Mouse (Mus musculus) megakaryocyte, adult 5-6 weeks (primary cell): ENCODE measurements around the gene Gm21970. TPM values are rescaled to one million over a fixed set of nuclear protein-coding genes. Genes with fewer than 3 reads are reported as not detected.

Experiments used
- ATAC-seq: 2 replicates; pipeline ENCODE4 v1.8.0; 2016; ENCODE audit warnings: mild to moderate bottlenecking, inconsistent platforms; ENCODE audit not compliant: poor library complexity, severe bottlenecking
- total RNA-seq, 2 experiments: library from RNA; stranded (forward) in 1 of 2; stranded (reverse) in 1 of 2; fragments of 153-499, 151-499 nt in 1 of 2; fragments of 221-1000, 200-1000 nt in 1 of 2; gene quantifications; 2 replicates each; pipeline versions ENCODE4 v1.2.3 to v1.2.4; 2015 to 2017

Gene Gm21970
- total RNA-seq, 2 experiments from 2014 or later, result 0.29 TPM; not detected in 1

DNA sequence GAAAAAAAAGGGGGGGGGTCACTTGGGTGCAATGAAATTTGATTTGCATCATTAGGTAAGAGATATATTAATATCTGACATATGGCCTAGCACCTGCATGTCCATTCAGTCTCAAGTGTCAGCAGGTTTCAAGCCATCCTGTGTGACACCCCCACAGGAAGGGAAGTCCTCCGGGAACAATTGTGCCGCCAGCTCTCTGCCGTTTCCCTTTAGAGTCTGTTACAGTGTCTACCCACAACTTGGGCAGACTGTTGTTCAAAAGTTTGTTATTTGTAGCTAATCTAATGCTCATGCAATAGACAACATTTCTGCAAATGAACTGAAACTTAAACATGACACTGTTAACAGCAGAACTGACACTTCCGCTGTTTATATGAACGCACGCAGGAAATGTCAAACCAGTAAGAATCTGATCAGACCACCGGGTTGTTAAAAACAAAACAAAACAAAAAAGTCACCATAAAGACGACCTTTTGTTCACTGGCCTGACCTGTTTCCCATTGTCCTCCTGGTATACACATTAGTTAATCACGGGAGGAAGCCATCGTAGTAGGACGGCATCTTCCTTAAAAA lies 69.6 kb downstream of the Gm21970 start:
- ATAC-seq, result peak; percentile 8; the same call in 1 of the 2 replicates

DNA sequence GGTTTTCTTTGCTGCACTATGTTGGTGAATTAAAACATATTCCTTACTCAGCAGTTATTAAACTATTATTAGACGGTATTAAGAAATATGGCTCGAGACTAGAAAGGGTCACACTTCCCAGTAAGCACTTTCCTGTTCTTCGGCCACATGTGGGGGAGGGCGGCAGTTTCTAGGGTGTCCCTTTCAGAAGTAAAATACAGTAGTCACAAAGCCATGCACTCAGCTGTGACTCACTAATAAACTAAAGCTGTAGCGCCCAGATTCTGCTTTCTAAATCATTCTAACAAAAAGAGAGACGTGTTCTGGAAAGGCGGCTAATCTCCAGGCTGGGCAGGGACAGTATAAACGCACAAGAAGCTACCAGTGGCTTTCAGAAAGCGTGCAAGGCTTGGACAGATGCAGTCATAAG lies 70.3 kb downstream of the Gm21970 start:
- peak; percentile 4; the same call in 1 of the 2 replicates for ATAC-seq

DNA sequence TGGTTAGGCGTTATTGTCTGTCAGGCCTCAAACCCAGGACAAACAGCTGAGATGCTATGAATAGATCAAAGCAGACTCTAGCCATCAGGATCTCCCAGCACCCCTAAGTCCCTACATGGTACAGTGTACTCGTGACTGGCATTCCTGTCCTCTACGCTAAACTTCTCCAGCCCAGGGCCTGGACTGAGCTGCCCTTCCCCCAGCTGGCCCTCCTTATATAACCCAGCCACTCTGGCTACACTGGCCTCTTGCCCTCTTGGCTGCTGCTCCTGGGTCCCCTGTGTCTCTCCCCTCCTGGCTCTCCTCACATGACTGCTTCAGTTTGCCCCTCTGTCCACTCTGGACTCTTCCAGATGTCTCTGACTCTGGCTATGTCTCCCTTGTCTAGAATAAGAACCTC lies 71.1 kb downstream of the Gm21970 start:
- ATAC-seq, result no peak

DNA sequence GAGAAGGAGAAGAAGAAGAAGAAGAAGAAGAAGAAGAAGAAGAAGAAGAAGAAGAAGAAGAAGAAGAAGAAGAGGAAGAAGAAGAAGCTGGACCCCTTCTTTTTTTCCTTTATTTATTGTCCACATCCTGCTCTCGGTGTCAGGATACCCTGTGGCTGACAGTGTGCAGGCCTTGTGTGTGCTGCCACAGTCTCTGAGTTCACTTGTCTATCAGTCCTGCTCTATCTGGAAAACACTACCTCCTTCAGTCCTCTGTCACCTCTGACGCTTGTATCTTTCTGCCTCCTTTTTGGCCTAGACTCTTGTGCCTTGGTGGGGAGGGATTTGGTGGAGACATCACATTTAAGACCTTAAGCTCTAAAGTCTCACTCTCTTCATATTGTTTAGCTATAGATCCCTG lies 71.9 kb downstream of the Gm21970 start:
- no peak for ATAC-seq

DNA sequence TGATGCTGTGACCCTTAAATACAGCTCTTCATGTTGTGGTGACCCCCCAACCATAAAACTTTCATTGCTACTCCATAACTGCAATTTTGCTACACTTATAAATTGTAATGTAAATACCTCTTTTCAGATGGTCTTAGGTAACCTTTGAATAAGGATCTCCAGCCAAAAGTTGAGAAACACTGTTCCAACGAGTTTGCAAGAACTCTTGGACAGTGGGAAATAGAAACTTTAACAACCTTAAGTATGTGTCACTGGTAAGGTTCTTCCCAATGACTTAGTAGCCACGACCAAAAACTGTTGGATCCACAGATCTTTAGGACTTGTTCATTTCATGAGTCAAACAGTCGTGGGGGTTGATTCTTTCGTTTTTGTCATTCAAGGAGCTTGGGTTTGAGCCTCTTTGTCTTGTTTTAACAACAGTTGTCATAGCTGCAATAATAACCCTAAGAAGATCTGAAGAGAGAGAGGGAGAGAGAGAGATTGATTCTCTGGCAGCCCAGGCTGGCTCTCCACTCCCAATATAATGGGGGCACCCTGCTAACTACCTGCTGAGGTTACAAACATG lies 72.4 kb downstream of the Gm21970 start:
- no peak for ATAC-seq

DNA sequence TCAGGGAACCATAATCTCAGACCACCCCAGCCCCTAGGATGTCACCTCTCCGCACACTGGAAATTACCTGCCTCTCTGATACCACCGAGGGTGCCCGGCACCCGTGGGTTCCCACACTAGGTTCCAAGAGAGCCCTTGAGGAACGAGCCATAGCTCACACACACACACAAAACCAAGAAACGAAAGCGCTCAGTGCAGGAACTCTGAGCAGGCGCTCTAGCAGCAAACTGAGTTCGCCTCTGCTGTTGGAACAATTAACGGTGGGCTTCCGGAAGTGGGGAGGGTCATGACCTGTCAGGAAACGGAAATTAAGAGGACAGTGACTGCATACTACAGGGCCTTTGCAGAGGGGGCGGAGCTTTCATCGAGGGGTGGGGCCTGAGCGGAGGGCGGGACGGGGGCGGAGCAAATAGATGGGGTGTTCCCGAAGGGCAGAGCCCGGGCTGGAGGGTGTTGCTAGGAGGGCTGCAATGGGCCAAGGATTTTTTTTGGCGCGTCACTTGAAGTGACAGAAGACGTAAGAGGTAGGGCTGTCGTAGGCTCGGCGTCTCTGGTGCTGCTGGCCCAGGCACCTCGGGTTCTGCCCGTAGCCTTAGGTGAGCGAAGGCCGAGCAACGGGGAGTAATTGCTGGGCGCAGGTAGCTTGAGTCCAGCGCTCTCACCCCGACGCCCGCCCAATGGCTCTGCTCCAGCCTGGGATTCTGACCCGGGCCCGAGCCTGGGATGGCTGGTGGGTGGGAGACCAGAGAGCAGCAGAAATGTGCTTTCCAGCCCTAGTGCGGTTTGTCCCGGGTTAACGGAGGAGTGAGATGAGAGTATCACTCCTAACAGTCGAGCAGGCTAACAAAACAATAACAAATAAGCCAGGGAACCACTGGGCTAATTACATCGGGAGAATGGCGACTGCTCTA lies 73.3 kb downstream of the Gm21970 start:
- ATAC-seq, result peak; percentile 77

DNA sequence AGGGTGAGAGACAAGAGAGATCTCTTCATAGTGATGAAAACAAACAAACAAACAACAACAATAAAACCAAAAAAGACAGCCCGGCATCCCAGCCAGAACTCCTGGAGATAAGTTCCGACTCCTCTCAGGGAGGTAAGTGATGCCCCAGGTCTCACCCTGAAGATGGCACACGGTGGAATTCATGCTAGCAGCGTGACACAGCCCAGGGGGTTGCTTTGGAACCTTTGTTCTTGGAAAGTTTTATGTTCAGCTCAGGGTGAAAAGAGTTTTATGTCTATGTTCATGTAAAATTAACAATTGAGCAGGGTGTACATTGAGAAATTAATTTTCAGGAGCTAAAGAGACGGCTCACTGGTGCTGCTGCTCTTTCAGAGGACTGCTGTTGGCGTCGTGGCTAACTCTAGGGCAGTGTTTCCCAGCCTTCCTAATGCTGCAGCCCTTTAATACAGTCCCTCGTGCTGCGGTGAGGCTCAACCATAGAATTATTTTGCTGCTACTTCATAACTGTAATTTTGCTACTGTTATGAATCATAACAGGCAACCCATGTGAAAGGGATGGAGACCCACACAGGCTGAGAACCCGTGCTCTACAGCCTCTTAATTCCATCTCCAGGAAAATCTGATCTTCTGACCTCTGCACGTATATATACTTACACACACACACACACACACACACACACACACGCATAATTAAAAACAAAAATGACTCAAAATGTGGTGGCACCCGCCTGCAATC lies 74.2 kb downstream of the Gm21970 start:
- ATAC-seq, result no peak

DNA sequence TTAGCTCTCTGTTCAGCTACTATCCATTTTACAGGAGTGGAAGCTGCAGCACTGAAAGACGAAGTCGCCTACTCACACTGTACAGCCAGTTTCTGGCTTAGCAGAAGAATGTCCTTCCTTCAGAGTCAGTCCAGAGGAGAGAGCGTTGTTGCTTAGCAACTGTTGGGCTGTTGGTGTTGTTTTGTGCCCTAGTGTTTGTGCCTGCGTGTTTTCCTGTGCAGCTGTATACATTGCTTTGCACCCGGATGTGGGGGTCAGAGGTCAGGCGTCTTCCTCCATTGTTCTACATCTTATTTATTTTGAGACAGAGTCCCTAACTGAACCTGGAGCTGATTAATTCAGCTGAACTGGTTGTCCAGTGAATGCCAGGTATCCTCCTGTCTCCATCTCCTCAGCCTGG lies 75.0 kb downstream of the Gm21970 start:
- ATAC-seq, result no peak

Other genes starting within 250 kb of the Gm21970 start
- 0.04 TPM in 1 of 2 replicates, not detected in the other for gene Olig2, start 166.3 kb upstream of the Gm21970 start, total RNA-seq (2015)
- not detected in 2 replicates for gene Olig2, start 166.3 kb upstream of the Gm21970 start, total RNA-seq (2017)
- gene Olig1, start 121.9 kb upstream of the Gm21970 start, total RNA-seq (2015), result not detected in 2 replicates
- gene Olig1, start 121.9 kb upstream of the Gm21970 start, total RNA-seq (2017), result not detected in 2 replicates
- gene Ifnar2, start 18.9 kb upstream of the Gm21970 start, total RNA-seq (2015), result 287 and 289 TPM in 2 replicates
- 257 and 285 TPM in 2 replicates for gene Ifnar2, start 18.9 kb upstream of the Gm21970 start, total RNA-seq (2017)
- 66.6 and 68.3 TPM in 2 replicates for gene Il10rb, start 14.4 kb downstream of the Gm21970 start, total RNA-seq (2015)
- gene Il10rb, start 14.4 kb downstream of the Gm21970 start, total RNA-seq (2017), result 63.3 and 64.6 TPM in 2 replicates
- gene Ifnar1, start 93.5 kb downstream of the Gm21970 start, total RNA-seq (2015), result 66.2 and 67.3 TPM in 2 replicates
- gene Ifnar1, start 93.5 kb downstream of the Gm21970 start, total RNA-seq (2017), result 73.9 and 78.5 TPM in 2 replicates
- 63.2 and 67.5 TPM in 2 replicates for gene Ifngr2, start 155.4 kb downstream of the Gm21970 start, total RNA-seq (2015)
- 47.0 and 49.0 TPM in 2 replicates for gene Ifngr2, start 155.4 kb downstream of the Gm21970 start, total RNA-seq (2017)
- gene Tmem50b, start 206.1 kb downstream of the Gm21970 start, total RNA-seq (2015), result 102 and 112 TPM in 2 replicates
- 83.4 and 89.7 TPM in 2 replicates for gene Tmem50b, start 206.1 kb downstream of the Gm21970 start, total RNA-seq (2017)
- 2.3 and 2.7 TPM in 2 replicates for gene Dnajc28, start 227.3 kb downstream of the Gm21970 start, total RNA-seq (2015)
- gene Dnajc28, start 227.3 kb downstream of the Gm21970 start, total RNA-seq (2017), result 5.0 and 6.8 TPM in 2 replicates